Comparison of ENCODE assay signal across 8 mouse cellular contexts in genomic region chr17:27120561-27121024, GRCm38 (mm10). TPM values are rescaled to one million over a fixed set of nuclear protein-coding genes. Genes with fewer than 3 reads are reported as not detected.
DNase-seq lines count a peak whose midpoint lies in the region; ATAC-seq and TF ChIP-seq lines count a peak whose summit lies in the region.

No protein-coding gene starts in this region.

- DNase-seq in CH12.LX (ENCODE audit: extremely low read depth) = peak; percentile 33
- peak; percentile 85 for DNase-seq in adrenal gland, postnatal 10 days
- peak; percentile 74 for DNase-seq in embryonic facial prominence, embryonic 11.5 days (ENCODE audit: low spot score)
- DNase-seq in heart, adult 2 months = peak; percentile 67 to 71
- peak; percentile 74 for DNase-seq in kidney, postnatal 14 days
- DNase-seq in lung, postnatal 0 days (ENCODE audit: low spot score) = peak; percentile 48
- peak; percentile 83 for DNase-seq in retina, embryonic 14.5 days (ENCODE audit: low spot score)

- TF ChIP-seq RAD21 in CH12.LX (IDR thresholded peaks at IDR 0.05; ENCODE audit: low read depth, low read length) = no peak; the same call in 1 of the 2 replicates

- peaks cover 66 to 100% of the 10 kb centered on the region in 2 experiments for H3K36me3 ChIP-seq in CH12.LX (replicated peaks in 1 of 2; ENCODE audit: control insufficient read depth in 1 of 2, insufficient read depth in 1 of 2, low read length in 1 of 2)
- H3K36me3 ChIP-seq in embryonic facial prominence, embryonic 11.5 days (replicated peaks; ENCODE audit: control insufficient read depth, insufficient read depth, low read depth, low read length) = peaks cover 3% of the 10 kb centered on the region; the same call in 1 of the 2 replicates
- no peaks in the 10 kb centered on the region for H3K36me3 ChIP-seq in heart, adult 2 months (ENCODE audit: control insufficient read depth, insufficient read depth, low read length)
- H3K36me3 ChIP-seq in lung, postnatal 0 days (ENCODE audit: insufficient read depth, low read length) = 0 out of 2 replicates have a peak, but pooled peaks cover 4% of the 10 kb centered on the region

- intact Hi-C loops in heart, adult 2 months (cut with DNase I) = no loop called here

- no peak for TF ChIP-seq EP300 in CH12.LX (IDR thresholded peaks at IDR 0.05; ENCODE audit: low read length)
- TF ChIP-seq EP300 in heart, adult 2 months (IDR thresholded peaks at IDR 0.05; ENCODE audit: insufficient read depth, low read depth, low read length) = no peak
- no peak for TF ChIP-seq EP300 in lung, postnatal 0 days (IDR thresholded peaks at IDR 0.05)

- no peak overlapping the region for H3K4me3 ChIP-seq in CH12.LX (replicated peaks in 1 of 3; ENCODE audit: low read depth in 2 of 3, low read length in 2 of 3, poor library complexity in 1 of 3)
- no peak overlapping the region for H3K4me3 ChIP-seq in embryonic facial prominence, embryonic 11.5 days (ENCODE audit: low read depth, low read length)
- no peak overlapping the region for H3K4me3 ChIP-seq in heart, adult 2 months
- no peak overlapping the region for H3K4me3 ChIP-seq in lung, postnatal 0 days (ENCODE audit: low read depth, low read length)

- H3K79me2 ChIP-seq in CH12.LX (replicated peaks; ENCODE audit: control insufficient read depth, extremely low read depth, insufficient read depth, poor library complexity, severe bottlenecking) = no peaks in the 10 kb centered on the region
- H3K79me2 ChIP-seq in heart, adult 2 months (replicated peaks; ENCODE audit: control insufficient read depth, insufficient read depth, low read length) = no peaks in the 10 kb centered on the region

- no peak for TF ChIP-seq POLR2A in CH12.LX (IDR thresholded peaks at IDR 0.05; ENCODE audit: low read depth, low read length)
- TF ChIP-seq POLR2A in heart, adult 2 months (IDR thresholded peaks at IDR 0.05; ENCODE audit: insufficient read depth, low read depth, low read length) = no peak

- in situ Hi-C loops in CH12.LX (cut with MboI; ENCODE audit: low pct_ligation_motif_present, low pct_unique_long_range_greater_than_20kb, low sequenced_read_pairs) = no loop called here

- no peaks in the 10 kb centered on the region for H3K27me3 ChIP-seq in CH12.LX (replicated peaks)
- no peaks in the 10 kb centered on the region for H3K27me3 ChIP-seq in embryonic facial prominence, embryonic 11.5 days (ENCODE audit: control insufficient read depth, insufficient read depth, low read length)
- no peaks in the 10 kb centered on the region for H3K27me3 ChIP-seq in heart, adult 2 months (ENCODE audit: control insufficient read depth, insufficient read depth, low read length)
- no peaks in the 10 kb centered on the region for H3K27me3 ChIP-seq in lung, postnatal 0 days (replicated peaks; ENCODE audit: insufficient read depth, low read length)

- H3K9ac ChIP-seq in CH12.LX (ENCODE audit: insufficient read depth, low read depth) = no peak overlapping the region
- no peak overlapping the region; the same call in 1 of the 2 replicates for H3K9ac ChIP-seq in embryonic facial prominence, embryonic 11.5 days (replicated peaks; ENCODE audit: low read length)
- H3K9ac ChIP-seq in heart, adult 2 months (ENCODE audit: low read depth, low read length) = no peak overlapping the region
- no peak overlapping the region for H3K9ac ChIP-seq in lung, postnatal 0 days (replicated peaks; ENCODE audit: low read depth)

- peaks cover 5 to 26% of the 10 kb centered on the region in 2 experiments for H3K4me1 ChIP-seq in CH12.LX (ENCODE audit: control insufficient read depth in 1 of 2, insufficient read depth in 2 of 2)
- H3K4me1 ChIP-seq in embryonic facial prominence, embryonic 11.5 days (ENCODE audit: control insufficient read depth, insufficient read depth, low read length) = peaks cover 2% of the 10 kb centered on the region; the same call in 1 of the 2 replicates
- peaks cover 6% of the 10 kb centered on the region for H3K4me1 ChIP-seq in heart, adult 2 months (ENCODE audit: control insufficient read depth, insufficient read depth, low read length)
- H3K4me1 ChIP-seq in lung, postnatal 0 days (ENCODE audit: insufficient read depth, low read depth, low read length) = no peaks in the 10 kb centered on the region; the same call in 1 of the 2 replicates

- no peak overlapping the region for H3K27ac ChIP-seq in CH12.LX (ENCODE audit: insufficient read depth, low read depth)
- H3K27ac ChIP-seq in embryonic facial prominence, embryonic 11.5 days (replicated peaks; ENCODE audit: low read depth, low read length) = no peak overlapping the region
- no peak overlapping the region for H3K27ac ChIP-seq in heart, adult 2 months
- H3K27ac ChIP-seq in lung, postnatal 0 days (ENCODE audit: low read length) = no peak overlapping the region

- TF ChIP-seq CTCF in CH12.LX (conservative IDR thresholded peaks at IDR 0.05 in 1 of 2, IDR thresholded peaks at IDR 0.05 in 1 of 2; ENCODE audit: low read depth in 2 of 2, low read length in 2 of 2) = peak; percentile 35 to 57
- TF ChIP-seq CTCF in heart, adult 2 months (IDR thresholded peaks at IDR 0.05) = peak; percentile 84
- peak; percentile 79 for TF ChIP-seq CTCF in lung, postnatal 0 days (IDR thresholded peaks at IDR 0.05)

- WGBS in embryonic facial prominence, embryonic 11.5 days = 8% methylated on average over 18 of the region's 18 CpGs
- 13% methylated on average over 18 of the region's 18 CpGs for WGBS in heart, adult 2 months
- WGBS in lung, postnatal 0 days = 8% methylated on average over 16 of the region's 18 CpGs

- no peaks in the 10 kb centered on the region for H3K9me3 ChIP-seq in CH12.LX (replicated peaks; ENCODE audit: low read length)
- no peaks in the 10 kb centered on the region for H3K9me3 ChIP-seq in embryonic facial prominence, embryonic 11.5 days (replicated peaks; ENCODE audit: control insufficient read depth, low read length)
- H3K9me3 ChIP-seq in lung, postnatal 0 days (ENCODE audit: low read length) = no peaks in the 10 kb centered on the region

- no peak overlapping the region for H3K4me2 ChIP-seq in CH12.LX (ENCODE audit: insufficient read depth, low read depth, poor library complexity, severe bottlenecking)
- H3K4me2 ChIP-seq in embryonic facial prominence, embryonic 11.5 days (ENCODE audit: low read depth, low read length) = no peak overlapping the region; the same call in 1 of the 2 replicates
- no peak overlapping the region for H3K4me2 ChIP-seq in lung, postnatal 0 days (replicated peaks; ENCODE audit: low read depth, low read length)

- ATAC-seq in embryonic facial prominence, embryonic 11.5 days (replicated peaks; ENCODE audit: insufficient number of reproducible peaks, low FRiP score, low TSS enrichment, low read depth) = 0 out of 2 replicates have a peak, but pooled peaks have one; percentile 7
- ATAC-seq in lung, postnatal 0 days = no peak
- ATAC-seq in erythroblast, adult 5-6 weeks (replicated peaks; ENCODE audit: low FRiP score, poor library complexity, severe bottlenecking) = no peak

- dilution Hi-C loops in CH12.LX (cut with MboI; ENCODE audit: extremely low pct_ligation_motif_present, extremely low pct_unique_long_range_greater_than_20kb, low sequenced_read_pairs) = no loop called here

TF ChIP-seq in CH12.LX, 34 proteins besides CTCF, POLR2A, EP300 and RAD21:
- TF ChIP-seq NRF1 (IDR thresholded peaks at IDR 0.05; ENCODE audit: low read depth, low read length) (no peak), SMC3 (IDR thresholded peaks at IDR 0.05; ENCODE audit: low read depth, low read length) (peak; percentile 48)
TF ChIP-seq in CH12.LX: peak in this region for 1.

RNA-seq across cellular contexts. Expression of gene Uqcc2, which starts 13.1 kb away (rescaled TPM):
- 198 and 208 TPM in 2 replicates for total RNA-seq in CH12.LX (2012; rRNA removed)
- total RNA-seq in CH12.LX (2014; rRNA removed) = 240 and 277 TPM in 2 replicates
- 107 and 126 TPM in 2 replicates for polyA plus RNA-seq in CH12.LX (2012; ENCODE audit: insufficient read length, low read depth)
- total RNA-seq in adrenal gland, postnatal 10 days (2021) = 100 to 1,000 TPM; 152 to 180 TPM
- 339 and 373 TPM in 2 replicates for polyA plus RNA-seq in embryonic facial prominence, embryonic 11.5 days (2014; fragmentation: Nextera tagmentation; extraction: Ambion mirVana)
- total RNA-seq in heart, adult 2 months (2021) = 100 to 1,000 TPM; 296 to 343 TPM
- polyA plus RNA-seq in heart, adult 2 months (2012; rRNA removed) = 288 and 395 TPM in 2 replicates
- polyA plus RNA-seq in lung, postnatal 0 days (2015; fragmentation: Nextera tagmentation; extraction: Ambion mirVana) = 155 and 176 TPM in 2 replicates
- total RNA-seq in erythroblast, adult 5-6 weeks (2015; ENCODE audit: low replicate concordance) = 37.1 and 39.7 TPM in 2 replicates
- total RNA-seq in erythroblast, adult 5-6 weeks (2017; ENCODE audit: low replicate concordance) = 19.8 and 25.6 TPM in 2 replicates

RNA-seq across cellular contexts. Expression of gene Ip6k3, which starts 47.0 kb away (rescaled TPM):
- total RNA-seq in CH12.LX (2012; rRNA removed) (43.4 and 65.7 TPM in 2 replicates), CH12.LX (2014; rRNA removed) (25.9 and 26.3 TPM in 2 replicates)
- polyA plus RNA-seq in CH12.LX (2012; ENCODE audit: insufficient read length, low read depth) = 49.6 and 53.9 TPM in 2 replicates
- 1 to 10 TPM; 2.3 to 6.1 TPM for total RNA-seq in adrenal gland, postnatal 10 days (2021)
- polyA plus RNA-seq in embryonic facial prominence, embryonic 11.5 days (2014; fragmentation: Nextera tagmentation; extraction: Ambion mirVana) = 0.11 and 0.20 TPM in 2 replicates
- total RNA-seq in heart, adult 2 months (2021) = 1 to 10 TPM; 4.1 to 5.6 TPM
- 8.2 and 10.1 TPM in 2 replicates for polyA plus RNA-seq in heart, adult 2 months (2012; rRNA removed)
- 0.75 and 0.91 TPM in 2 replicates for polyA plus RNA-seq in lung, postnatal 0 days (2015; fragmentation: Nextera tagmentation; extraction: Ambion mirVana)
- not detected in 2 replicates for total RNA-seq in erythroblast, adult 5-6 weeks (2015; ENCODE audit: low replicate concordance)
- total RNA-seq in erythroblast, adult 5-6 weeks (2017; ENCODE audit: low replicate concordance) = not detected in 2 replicates

Comparison
In these comparisons a context has a peak if more than half of its experiments do, and no peak if none do; other contexts are left out.
1. DNase-seq: peak in every context shown above with its lines; median percentile 85 in adrenal gland, postnatal 10 days; 83 in retina, embryonic 14.5 days; 74 in embryonic facial prominence, embryonic 11.5 days; 74 in kidney, postnatal 14 days; 69 in heart, adult 2 months; 48 in lung, postnatal 0 days; 33 in CH12.LX.